Mouse (Mus musculus): Measurements from ENCODE around the gene Rin2. TPM values are rescaled to one million over a fixed set of nuclear protein-coding genes. Genes with fewer than 3 reads are reported as not detected.

Gene Rin2
- polyA plus RNA-seq, 1 experiment from 2014 or later: 55.2 TPM

GRCm38 (mm10) chr2:145866695-145867449, 191.9 kb downstream of the Rin2 start:
- no peak for ATAC-seq
- TF ChIP-seq CTCF (IDR thresholded peaks at IDR 0.05) (peak; percentile 37), EP300 (IDR thresholded peaks at IDR 0.05) (no peak)

GRCm38 (mm10) chr2:145871308-145871707, 196.3 kb downstream of the Rin2 start:
- ATAC-seq: no peak
- Histone ChIP-seq H3K4me3 (ENCODE audit: low read depth, low read length) (no peak overlapping the region), H3K27ac (ENCODE audit: low read length) (peak overlapping the region; percentile 62), H3K4me1 (ENCODE audit: insufficient read depth, low read depth, low read length) (peaks cover 12% of the 10 kb centered on the region; the same call in 1 of the 2 replicates), H3K9me3 (ENCODE audit: low read length) (no peaks in the 10 kb centered on the region), H3K4me2 (replicated peaks; ENCODE audit: low read depth, low read length) (no peak overlapping the region), H3K27me3 (replicated peaks; ENCODE audit: insufficient read depth, low read length) (no peaks in the 10 kb centered on the region), H3K9ac (replicated peaks; ENCODE audit: low read depth) (no peak overlapping the region), H3K36me3 (ENCODE audit: insufficient read depth, low read length) (peaks cover 21% of the 10 kb centered on the region; the same call in 1 of the 2 replicates)
- DNase-seq (ENCODE audit: low spot score): no peak
- 67% methylated on average over 4 of the region's 4 CpGs for WGBS
- TF ChIP-seq EP300 (IDR thresholded peaks at IDR 0.05) (no peak), CTCF (IDR thresholded peaks at IDR 0.05) (no peak)

More at GRCm38 (mm10) chr2:145866695-145867449, 191.9 kb downstream of the Rin2 start:
- H3K27me3 ChIP-seq (replicated peaks; ENCODE audit: insufficient read depth, low read length): no peaks in the 10 kb centered on the region
- no peak overlapping the region for H3K9ac ChIP-seq (replicated peaks; ENCODE audit: low read depth)
- H3K36me3 ChIP-seq (ENCODE audit: insufficient read depth, low read length): peaks cover 14% of the 10 kb centered on the region; the same call in 1 of the 2 replicates
- H3K4me3 ChIP-seq (ENCODE audit: low read depth, low read length): no peak overlapping the region
- H3K4me2 ChIP-seq (replicated peaks; ENCODE audit: low read depth, low read length): no peak overlapping the region
- WGBS: 90% methylated on average over 11 of the region's 11 CpGs
- 0 out of 2 replicates have a peak overlapping the region, but pooled peaks have one; percentile 3 for H3K27ac ChIP-seq (ENCODE audit: low read length)
- H3K9me3 ChIP-seq (ENCODE audit: low read length): no peaks in the 10 kb centered on the region
- H3K4me1 ChIP-seq (ENCODE audit: insufficient read depth, low read depth, low read length): peaks cover 14% of the 10 kb centered on the region
- no peak for DNase-seq (ENCODE audit: low spot score)

GRCm38 (mm10) chr2:145872099-145872498, 197.1 kb downstream of the Rin2 start:
- Histone ChIP-seq H3K4me3 (ENCODE audit: low read depth, low read length) (no peak overlapping the region), H3K27me3 (replicated peaks; ENCODE audit: insufficient read depth, low read length) (no peaks in the 10 kb centered on the region), H3K36me3 (ENCODE audit: insufficient read depth, low read length) (peaks cover 23% of the 10 kb centered on the region; the same call in 1 of the 2 replicates), H3K4me1 (ENCODE audit: insufficient read depth, low read depth, low read length) (peaks cover 12% of the 10 kb centered on the region; the same call in 1 of the 2 replicates), H3K27ac (ENCODE audit: low read length) (peak overlapping the region; percentile 62; the same call in 1 of the 2 replicates), H3K9me3 (ENCODE audit: low read length) (no peaks in the 10 kb centered on the region), H3K9ac (replicated peaks; ENCODE audit: low read depth) (no peak overlapping the region), H3K4me2 (replicated peaks; ENCODE audit: low read depth, low read length) (no peak overlapping the region)
- WGBS: 75% methylated on average over 1 of the region's 1 CpGs
- ATAC-seq (peak; percentile 88), DNase-seq (ENCODE audit: low spot score) (peak; percentile 79)
- TF ChIP-seq EP300 (IDR thresholded peaks at IDR 0.05) (peak; percentile 94), CTCF (IDR thresholded peaks at IDR 0.05) (no peak)

- H3K36me3 ChIP-seq (ENCODE audit: insufficient read depth, low read length): peaks cover 37% of the 10 kb centered on the region
- DNase-seq (ENCODE audit: low spot score): no peak
- no peak overlapping the region for H3K9ac ChIP-seq (replicated peaks; ENCODE audit: low read depth)
- H3K9me3 ChIP-seq (ENCODE audit: low read length): no peaks in the 10 kb centered on the region
- TF ChIP-seq CTCF (IDR thresholded peaks at IDR 0.05): no peak
- TF ChIP-seq EP300 (IDR thresholded peaks at IDR 0.05): no peak
- ATAC-seq: no peak
- H3K4me2 ChIP-seq (replicated peaks; ENCODE audit: low read depth, low read length): no peak overlapping the region
- no peak overlapping the region for H3K27ac ChIP-seq (ENCODE audit: low read length)
- WGBS: 67% methylated on average over 1 of the region's 1 CpGs
- no peak overlapping the region for H3K4me3 ChIP-seq (ENCODE audit: low read depth, low read length)
- H3K4me1 ChIP-seq (ENCODE audit: insufficient read depth, low read depth, low read length): peaks cover 12% of the 10 kb centered on the region; the same call in 1 of the 2 replicates
- H3K27me3 ChIP-seq (replicated peaks; ENCODE audit: insufficient read depth, low read length): no peaks in the 10 kb centered on the region
Measured at GRCm38 (mm10) chr2:145873953-145874352, 198.9 kb downstream of the Rin2 start.

- no peak overlapping the region for H3K4me3 ChIP-seq (ENCODE audit: low read depth, low read length)
- H3K9me3 ChIP-seq (ENCODE audit: low read length): no peaks in the 10 kb centered on the region
- H3K36me3 ChIP-seq (ENCODE audit: insufficient read depth, low read length): peaks cover 38% of the 10 kb centered on the region
- no peak overlapping the region for H3K27ac ChIP-seq (ENCODE audit: low read length)
- H3K27me3 ChIP-seq (replicated peaks; ENCODE audit: insufficient read depth, low read length): no peaks in the 10 kb centered on the region
- H3K4me1 ChIP-seq (ENCODE audit: insufficient read depth, low read depth, low read length): peaks cover 12% of the 10 kb centered on the region; the same call in 1 of the 2 replicates
- ATAC-seq: no peak
- no peak for TF ChIP-seq EP300 (IDR thresholded peaks at IDR 0.05)
- no peak for TF ChIP-seq CTCF (IDR thresholded peaks at IDR 0.05)
- no peak overlapping the region for H3K4me2 ChIP-seq (replicated peaks; ENCODE audit: low read depth, low read length)
- 25% methylated on average over 3 of the region's 3 CpGs for WGBS
- H3K9ac ChIP-seq (replicated peaks; ENCODE audit: low read depth): no peak overlapping the region
- DNase-seq (ENCODE audit: low spot score): no peak
Measured at GRCm38 (mm10) chr2:145874879-145875482, 200.0 kb downstream of the Rin2 start.

GRCm38 (mm10) chr2:145877191-145877590, 202.2 kb downstream of the Rin2 start:
- Histone ChIP-seq H3K4me3 (ENCODE audit: low read depth, low read length) (no peak overlapping the region), H3K4me1 (ENCODE audit: insufficient read depth, low read depth, low read length) (peaks cover 8% of the 10 kb centered on the region; the same call in 1 of the 2 replicates), H3K9ac (replicated peaks; ENCODE audit: low read depth) (no peak overlapping the region), H3K9me3 (ENCODE audit: low read length) (no peaks in the 10 kb centered on the region), H3K27ac (ENCODE audit: low read length) (no peak overlapping the region), H3K27me3 (replicated peaks; ENCODE audit: insufficient read depth, low read length) (no peaks in the 10 kb centered on the region), H3K36me3 (ENCODE audit: insufficient read depth, low read length) (peaks cover 46% of the 10 kb centered on the region), H3K4me2 (replicated peaks; ENCODE audit: low read depth, low read length) (no peak overlapping the region)
- 89% methylated on average over 3 of the region's 3 CpGs for WGBS
- ATAC-seq (no peak), DNase-seq (ENCODE audit: low spot score) (no peak)
- no peak for TF ChIP-seq EP300 (IDR thresholded peaks at IDR 0.05)
- no peak for TF ChIP-seq CTCF (IDR thresholded peaks at IDR 0.05)

Measured in lung, postnatal 0 days (tissue).